Mouse (Mus musculus): ENCODE results near the gene Ppp2r5e. TPM values are rescaled to one million over a fixed set of nuclear protein-coding genes. Genes with fewer than 3 reads are reported as not detected.

The Ppp2r5e gene
- total RNA-seq, 2 experiments from 2014 or later, result 79.3 to 81.5 TPM

- no peak for DNase-seq (ENCODE audit: low spot score in 2 of 2)
These were observed 12.3 kb downstream of the Ppp2r5e start for GRCm38 (mm10) chr12:75583776-75584175.

DNA sequence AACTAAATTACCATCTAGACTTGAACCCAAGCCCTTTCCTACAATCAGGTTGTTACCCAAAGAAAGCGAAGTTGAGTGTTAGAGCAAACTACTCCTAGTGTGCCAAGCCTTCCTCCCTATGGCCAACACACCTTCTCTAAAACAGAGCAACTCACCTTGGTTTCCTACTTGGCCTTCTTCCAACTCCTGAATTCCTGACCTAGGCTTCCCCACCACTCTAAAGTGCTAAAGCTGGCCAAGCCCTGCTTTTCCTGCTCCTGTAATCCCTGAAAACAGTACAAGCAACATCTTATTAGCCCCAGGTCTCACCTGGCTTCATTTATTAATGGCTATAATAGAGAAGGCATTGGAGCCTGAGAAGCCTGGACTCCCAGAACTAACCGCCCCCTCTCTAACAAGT, 17.0 kb downstream of the Ppp2r5e start:
- no peak for DNase-seq (ENCODE audit: low spot score in 2 of 2)

GRCm38 (mm10) chr12:75577255-75577654, 18.8 kb downstream of the Ppp2r5e start:
- no peak for DNase-seq (ENCODE audit: low spot score in 2 of 2)

GRCm38 (mm10) chr12:75572271-75572670, 23.8 kb downstream of the Ppp2r5e start:
- no peak for DNase-seq (ENCODE audit: low spot score in 2 of 2)

GRCm38 (mm10) chr12:75570138-75570537, 25.9 kb downstream of the Ppp2r5e start:
- no peak for DNase-seq (ENCODE audit: low spot score in 2 of 2)

- no peak for DNase-seq (ENCODE audit: low spot score in 2 of 2)
These were observed 28.3 kb downstream of the Ppp2r5e start for GRCm38 (mm10) chr12:75567745-75568144.

DNA sequence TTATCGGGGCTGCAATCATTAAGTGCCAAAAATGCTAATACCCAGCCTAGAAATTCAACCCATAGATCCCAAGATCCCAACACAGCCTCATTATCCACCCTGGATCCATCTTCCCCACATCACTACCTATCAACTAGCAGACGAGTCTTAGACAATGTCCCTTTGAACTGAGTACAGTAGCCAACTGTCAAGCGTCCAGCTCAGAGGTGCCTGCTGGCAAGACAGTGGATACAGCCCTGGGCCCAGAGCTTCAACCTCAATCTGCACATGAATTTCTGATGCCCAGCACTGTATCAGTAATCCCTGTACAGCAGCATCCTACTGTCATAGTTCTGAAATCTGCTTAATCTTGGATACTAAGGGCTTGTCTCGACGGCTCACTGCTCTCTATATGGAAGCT, 30.3 kb downstream of the Ppp2r5e start:
- DNase-seq (ENCODE audit: low spot score in 2 of 2), result no peak

DNA sequence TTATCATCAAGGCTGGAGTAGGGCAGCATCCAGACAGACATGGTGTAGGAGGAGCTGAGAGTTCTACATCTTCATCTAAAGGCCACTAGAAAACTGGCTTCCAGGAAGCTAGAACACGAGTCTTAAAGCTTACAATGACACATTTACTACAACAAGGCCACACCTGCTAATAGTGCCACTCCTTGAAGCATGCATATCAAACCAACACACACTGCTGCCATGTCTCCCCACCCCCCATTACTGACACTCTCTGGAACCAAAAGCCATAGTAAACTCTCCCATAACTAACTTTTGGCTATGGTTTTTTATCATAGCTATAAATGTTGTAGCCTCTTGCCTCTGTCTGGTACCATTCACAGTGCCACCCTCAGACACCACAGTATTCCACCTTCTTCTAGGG, 31.5 kb downstream of the Ppp2r5e start:
- DNase-seq (ENCODE audit: low spot score in 2 of 2), result no peak

DNA sequence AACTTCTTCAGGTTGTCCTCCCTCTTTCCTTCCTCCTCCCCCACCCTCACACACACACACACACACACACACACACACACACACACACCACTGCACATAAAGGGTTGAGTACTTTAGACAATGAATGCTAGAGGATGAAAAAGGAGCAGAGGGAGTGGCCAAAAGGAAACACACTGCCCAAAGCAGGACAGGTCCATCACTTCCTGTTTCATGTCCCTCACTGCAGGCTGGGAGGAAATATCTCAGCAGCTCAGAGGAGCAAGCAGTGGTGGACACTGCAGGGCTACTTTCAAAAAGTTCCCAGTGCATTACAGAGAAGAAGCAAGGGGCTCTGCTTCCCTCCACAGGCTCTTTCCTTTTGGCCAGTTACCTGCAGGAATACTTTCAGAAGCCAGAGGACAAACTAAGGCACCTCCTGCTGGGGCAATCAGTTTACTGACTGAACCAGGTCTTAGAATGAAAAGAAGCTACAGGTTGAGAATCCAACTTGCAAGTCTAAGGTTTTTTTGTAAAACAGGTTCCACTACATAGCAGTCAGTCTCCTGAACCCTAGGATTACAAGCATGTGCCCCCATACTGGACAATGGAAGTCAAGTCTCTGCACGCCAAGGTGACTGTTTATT, 32.9 kb downstream of the Ppp2r5e start:
- DNase-seq (ENCODE audit: low spot score in 2 of 2), result no peak

- no peak for DNase-seq (ENCODE audit: low spot score in 2 of 2)
These were observed 35.2 kb downstream of the Ppp2r5e start for GRCm38 (mm10) chr12:75560681-75561387.

- no peak for DNase-seq (ENCODE audit: low spot score in 2 of 2)
These were observed 36.8 kb downstream of the Ppp2r5e start for GRCm38 (mm10) chr12:75559196-75559595.

DNA sequence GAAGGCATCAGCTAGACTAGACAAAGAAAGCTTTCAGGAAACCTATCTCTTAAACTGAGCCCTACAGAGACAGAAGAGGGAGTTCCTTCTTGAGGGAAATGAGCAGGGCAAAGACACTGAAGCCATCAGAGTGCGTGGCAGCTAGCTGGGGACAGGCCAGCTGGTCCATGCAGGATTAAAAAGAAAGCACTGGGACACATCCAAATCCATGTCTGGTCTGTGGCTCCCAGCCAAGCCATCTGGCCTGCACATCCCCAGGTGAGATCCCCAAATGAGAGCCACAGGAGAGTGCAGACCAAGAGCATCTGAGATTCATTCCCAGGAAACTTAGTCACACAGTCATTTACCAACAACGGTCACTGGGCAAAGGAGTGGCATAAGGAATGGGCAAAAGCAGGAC, 38.2 kb downstream of the Ppp2r5e start:
- DNase-seq (ENCODE audit: low spot score in 2 of 2), result peak in 1 of 2 experiments; percentile 43

DNA sequence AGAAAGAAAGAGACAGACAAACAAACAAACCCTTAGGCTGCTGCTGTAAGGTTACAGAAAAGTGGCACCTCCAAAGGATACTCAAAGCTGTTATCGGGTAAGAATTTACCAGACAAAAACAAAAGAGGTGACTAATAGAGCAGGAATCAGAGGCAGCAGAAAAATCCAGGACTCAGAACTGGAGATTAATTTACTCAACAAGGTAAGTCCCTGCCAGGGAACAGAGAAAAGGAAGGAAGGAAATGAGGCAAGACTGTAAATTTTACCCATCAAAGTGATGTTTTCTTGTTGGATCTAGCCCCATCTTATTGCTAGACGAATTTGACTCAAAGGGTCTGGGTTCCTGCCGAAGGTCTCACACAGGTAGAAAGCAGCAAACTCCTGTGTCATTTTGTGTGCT, 41.0 kb downstream of the Ppp2r5e start:
- DNase-seq (ENCODE audit: low spot score in 2 of 2), result no peak

- DNase-seq (ENCODE audit: low spot score in 2 of 2), result no peak
These were observed 43.7 kb downstream of the Ppp2r5e start for GRCm38 (mm10) chr12:75552296-75552695.

DNA sequence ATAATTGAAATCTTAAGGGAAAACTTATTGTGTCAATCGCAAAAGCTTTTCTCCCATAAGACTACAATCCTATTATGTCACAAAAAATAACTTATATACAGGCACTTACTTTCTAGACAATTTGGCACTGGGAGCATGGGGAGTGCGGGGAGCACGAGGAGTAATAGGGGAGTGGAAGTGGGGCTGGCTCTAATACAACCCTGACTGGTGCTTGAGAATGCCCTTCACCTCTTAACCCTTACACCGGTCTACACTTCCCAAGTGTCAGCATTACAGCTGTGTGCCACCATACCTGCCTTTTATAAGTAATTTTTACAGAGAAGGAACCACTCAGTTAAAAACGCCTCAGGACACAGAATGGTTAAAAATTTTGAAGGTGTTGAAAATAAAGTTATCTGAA, 44.4 kb downstream of the Ppp2r5e start:
- no peak for DNase-seq (ENCODE audit: low spot score in 2 of 2)

GRCm38 (mm10) chr12:75548999-75549398, 47.0 kb downstream of the Ppp2r5e start:
- DNase-seq (ENCODE audit: low spot score in 2 of 2), result no peak

DNA sequence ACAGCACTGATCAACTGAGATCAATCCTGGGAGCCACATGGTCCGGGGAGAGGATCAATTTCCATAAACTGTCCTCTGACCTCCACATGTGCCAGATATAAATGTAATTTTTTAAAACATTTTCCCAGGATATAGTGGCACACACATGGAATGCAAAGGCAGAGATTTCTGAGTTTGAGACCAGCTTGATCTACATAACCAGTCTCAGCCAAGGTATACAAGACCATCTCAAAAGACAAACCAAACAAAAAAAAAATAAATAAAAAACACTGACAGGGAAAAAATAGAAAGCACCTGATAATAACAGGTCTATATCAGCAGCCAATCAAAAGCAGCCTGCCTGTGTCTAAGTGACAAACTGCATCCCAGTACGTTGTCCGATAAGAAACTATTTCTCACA, 48.9 kb downstream of the Ppp2r5e start:
- no peak for DNase-seq (ENCODE audit: low spot score in 2 of 2)

GRCm38 (mm10) chr12:75546241-75546640, 49.8 kb downstream of the Ppp2r5e start:
- no peak for DNase-seq (ENCODE audit: low spot score in 2 of 2)

DNA sequence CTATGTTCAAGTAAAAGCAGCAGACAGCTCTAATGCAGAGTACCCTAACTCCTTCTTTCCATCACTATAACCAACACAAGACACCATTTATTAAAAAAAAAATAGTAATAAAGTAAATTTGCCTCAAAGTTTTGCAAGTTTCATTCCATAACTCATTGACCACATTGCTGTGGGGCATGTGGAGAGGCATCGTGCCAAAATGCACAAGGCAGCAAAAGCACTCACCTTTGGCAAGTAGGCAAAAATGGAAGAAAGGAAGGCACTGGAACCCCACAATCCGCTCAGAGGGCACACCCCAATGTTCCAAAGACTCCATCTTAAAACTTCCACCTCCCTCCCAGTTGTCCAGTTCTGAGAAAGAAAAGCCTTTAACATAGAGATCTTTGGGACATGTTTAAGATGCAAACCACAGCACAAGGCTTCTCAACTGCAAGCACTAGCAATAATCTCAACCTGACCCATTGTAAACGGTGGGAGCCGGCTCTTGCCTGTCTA, 50.6 kb downstream of the Ppp2r5e start:
- DNase-seq (ENCODE audit: low spot score in 2 of 2), result no peak

GRCm38 (mm10) chr12:75544666-75545065, 51.4 kb downstream of the Ppp2r5e start:
- DNase-seq (ENCODE audit: low spot score in 2 of 2), result no peak

DNA sequence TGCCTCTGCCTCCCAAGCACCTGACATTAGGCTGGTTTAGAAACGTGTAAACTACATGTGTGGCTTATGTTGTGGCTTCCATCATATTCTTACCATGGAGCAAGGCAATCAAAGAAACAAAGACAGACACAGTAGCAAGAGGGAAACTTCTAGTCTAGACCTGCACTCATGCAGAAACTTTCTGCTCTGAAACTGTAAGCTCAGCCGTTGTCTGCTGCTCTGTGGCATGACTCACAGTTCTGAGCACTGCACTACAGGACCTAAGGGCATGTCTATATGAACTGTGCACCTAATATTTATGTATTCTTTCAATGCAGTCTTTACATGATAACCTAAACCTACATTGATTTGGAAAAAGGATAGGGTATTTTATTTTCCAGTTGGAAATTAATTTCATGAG, 51.8 kb downstream of the Ppp2r5e start:
- no peak for DNase-seq (ENCODE audit: low spot score in 2 of 2)

DNA sequence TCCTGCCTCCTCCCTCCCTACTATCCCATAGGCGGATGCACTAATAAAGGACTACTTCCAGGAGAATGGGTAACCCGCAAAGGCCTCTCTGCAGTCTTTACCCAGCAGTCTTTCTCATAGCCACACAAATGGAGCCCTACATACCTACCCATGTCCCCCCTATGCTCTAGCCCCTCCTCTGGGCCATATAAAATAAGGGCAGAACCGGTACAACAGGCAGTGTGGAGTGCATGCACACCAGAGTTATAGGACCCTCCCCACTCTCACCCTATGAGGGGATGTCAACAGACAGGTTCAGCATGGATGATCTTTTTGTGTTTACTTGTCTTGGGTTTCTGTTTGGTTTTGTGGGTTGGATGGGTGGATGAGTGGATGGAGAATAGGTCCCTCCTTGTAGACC, 52.7 kb downstream of the Ppp2r5e start:
- no peak for DNase-seq (ENCODE audit: low spot score in 2 of 2)

- DNase-seq (ENCODE audit: low spot score in 2 of 2), result no peak
These were observed 55.3 kb downstream of the Ppp2r5e start for GRCm38 (mm10) chr12:75540621-75541171.

Measured in layer of hippocampus, postnatal 14 days (tissue).